Mouse (Mus musculus): ENCODE data around the gene Treml4. TPM values are rescaled to one million over a fixed set of nuclear protein-coding genes. Genes with fewer than 3 reads are reported as not detected.

The Treml4 gene
- polyA plus RNA-seq, 1 experiment from 2014 or later, result 0.23 TPM

GRCm38 (mm10) chr17:48274885-48275284, 10.8 kb downstream of the Treml4 start:
- ATAC-seq (replicated peaks; ENCODE audit: insufficient number of reproducible peaks, insufficient read depth, low FRiP score, low read depth), result no peak
- no peaks in the 10 kb centered on the region for H3K9me3 ChIP-seq (replicated peaks)
- no peaks in the 10 kb centered on the region for H3K4me1 ChIP-seq (replicated peaks)
- H3K4me3 ChIP-seq, result no peak overlapping the region
- no peak overlapping the region for H3K9ac ChIP-seq
- H3K27ac ChIP-seq, result no peak overlapping the region
- no peaks in the 10 kb centered on the region for H3K27me3 ChIP-seq
- H3K36me3 ChIP-seq, result no peaks in the 10 kb centered on the region
- 32% methylated on average over 6 of the region's 6 CpGs for WGBS
- no peak overlapping the region for H3K4me2 ChIP-seq

- no peaks in the 10 kb centered on the region for H3K4me1 ChIP-seq (replicated peaks)
- H3K4me3 ChIP-seq, result no peak overlapping the region
- no peak overlapping the region for H3K27ac ChIP-seq
- WGBS, result 54% methylated on average over 7 of the region's 7 CpGs
- H3K27me3 ChIP-seq, result no peaks in the 10 kb centered on the region
- no peak overlapping the region for H3K4me2 ChIP-seq
- no peak for ATAC-seq (replicated peaks; ENCODE audit: insufficient number of reproducible peaks, insufficient read depth, low FRiP score, low read depth)
- H3K9me3 ChIP-seq (replicated peaks), result no peaks in the 10 kb centered on the region
- no peaks in the 10 kb centered on the region for H3K36me3 ChIP-seq
- no peak overlapping the region for H3K9ac ChIP-seq
Observed at GRCm38 (mm10) chr17:48275736-48276135, 11.6 kb downstream of the Treml4 start.

DNA sequence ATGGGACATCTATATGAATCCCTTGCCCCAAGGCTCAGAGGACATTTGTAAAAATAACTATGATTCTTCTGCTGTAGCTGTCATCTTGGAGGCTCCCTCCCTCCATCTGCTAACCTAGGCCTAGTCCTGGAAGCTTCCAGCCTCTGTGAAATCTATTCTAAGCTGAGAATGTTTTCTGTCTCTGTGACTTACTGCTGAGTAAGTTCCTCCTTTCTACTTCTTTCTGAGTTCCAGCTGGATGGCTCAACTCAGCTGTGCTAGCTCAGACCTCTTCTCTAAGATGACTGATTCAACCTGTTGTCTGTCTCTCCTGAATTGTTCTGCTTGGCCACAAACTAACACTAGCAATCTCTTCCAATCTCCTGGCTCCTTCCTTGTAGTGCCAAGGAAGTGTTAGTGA, 14.3 kb downstream of the Treml4 start:
- Histone ChIP-seq H3K4me3 (no peak overlapping the region), H3K9ac (no peak overlapping the region), H3K9me3 (replicated peaks) (no peaks in the 10 kb centered on the region), H3K27me3 (no peaks in the 10 kb centered on the region), H3K27ac (no peak overlapping the region), H3K4me1 (replicated peaks) (peaks cover 6% of the 10 kb centered on the region; the same call in 1 of the 2 replicates), H3K4me2 (no peak overlapping the region), H3K36me3 (no peaks in the 10 kb centered on the region)
- no peak for ATAC-seq (replicated peaks; ENCODE audit: insufficient number of reproducible peaks, insufficient read depth, low FRiP score, low read depth)

DNA sequence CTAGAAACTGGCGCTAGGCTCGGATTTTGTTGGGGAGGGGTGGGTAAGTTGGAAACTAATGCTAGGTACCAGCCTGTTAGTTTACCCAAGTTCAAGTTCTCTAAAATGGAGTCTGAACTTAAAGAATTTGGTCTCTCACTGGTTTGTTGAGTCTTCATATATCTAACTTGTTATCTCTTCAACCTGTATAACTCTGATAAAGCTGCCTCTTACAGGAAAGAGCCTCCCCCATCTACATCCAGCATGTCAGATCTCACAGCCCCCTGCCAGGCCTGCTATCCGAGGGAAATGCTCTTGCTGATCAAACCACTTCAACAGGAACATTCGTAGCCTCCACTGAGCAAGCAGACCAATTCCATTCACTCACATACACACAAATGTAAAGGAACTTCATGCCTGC, 14.9 kb downstream of the Treml4 start:
- H3K36me3 ChIP-seq, result no peaks in the 10 kb centered on the region
- no peaks in the 10 kb centered on the region for H3K9me3 ChIP-seq (replicated peaks)
- H3K4me2 ChIP-seq, result no peak overlapping the region
- no peak overlapping the region for H3K9ac ChIP-seq
- H3K27ac ChIP-seq, result no peak overlapping the region
- ATAC-seq (replicated peaks; ENCODE audit: insufficient number of reproducible peaks, insufficient read depth, low FRiP score, low read depth), result no peak
- peaks cover 6% of the 10 kb centered on the region; the same call in 1 of the 2 replicates for H3K4me1 ChIP-seq (replicated peaks)
- H3K4me3 ChIP-seq, result no peak overlapping the region
- H3K27me3 ChIP-seq, result no peaks in the 10 kb centered on the region
- 67% methylated on average over 4 of the region's 4 CpGs for WGBS

DNA sequence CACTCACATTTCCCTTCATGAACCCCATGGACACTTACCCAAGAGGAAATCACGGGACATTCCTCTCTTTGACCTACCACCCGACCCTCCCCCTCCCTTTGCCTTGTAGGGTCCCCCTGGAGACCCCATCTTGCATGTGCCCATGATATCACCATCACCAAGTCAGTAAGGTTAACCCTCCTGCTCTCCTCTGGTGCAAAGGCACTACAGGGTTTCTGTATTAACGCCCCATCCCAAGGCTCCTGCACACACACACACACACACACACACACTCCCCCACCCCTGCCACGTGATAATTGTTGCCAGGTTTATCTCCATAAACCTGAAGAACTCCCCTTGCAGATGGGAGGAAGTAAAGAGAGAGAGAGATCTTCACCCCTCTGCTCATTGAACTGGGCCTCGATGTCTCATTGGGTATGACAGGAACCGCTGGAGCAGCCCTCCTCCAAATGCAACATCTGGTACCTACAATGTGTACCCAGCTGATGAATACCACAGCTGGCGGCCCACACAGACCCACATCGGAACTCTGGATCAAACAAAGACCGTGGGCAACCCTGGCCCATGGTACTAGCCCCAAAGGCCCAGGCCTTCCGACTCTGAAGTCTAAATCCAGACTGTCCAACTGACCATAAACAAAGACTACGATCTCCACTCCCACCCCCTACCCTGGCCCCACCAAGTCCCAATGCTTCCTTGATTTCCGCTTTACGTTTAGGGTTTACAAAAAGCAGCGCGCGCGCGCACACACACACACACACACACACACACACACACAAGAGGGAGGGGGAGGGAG, 17.0 kb downstream of the Treml4 start:
- Histone ChIP-seq H3K27me3 (no peaks in the 10 kb centered on the region), H3K4me3 (peak overlapping the region; percentile 35), H3K9me3 (replicated peaks) (no peaks in the 10 kb centered on the region), H3K27ac (no peak overlapping the region), H3K36me3 (no peaks in the 10 kb centered on the region), H3K4me2 (peak overlapping the region; percentile 57), H3K9ac (no peak overlapping the region), H3K4me1 (replicated peaks) (peaks cover 6% of the 10 kb centered on the region; the same call in 1 of the 2 replicates)
- ATAC-seq (replicated peaks; ENCODE audit: insufficient number of reproducible peaks, insufficient read depth, low FRiP score, low read depth), result no peak
- 31% methylated on average over 18 of the region's 18 CpGs for WGBS

- no peak overlapping the region for H3K27ac ChIP-seq
- 6% methylated on average over 3 of the region's 3 CpGs for WGBS
- no peaks in the 10 kb centered on the region for H3K9me3 ChIP-seq (replicated peaks)
- H3K36me3 ChIP-seq, result no peaks in the 10 kb centered on the region
- H3K27me3 ChIP-seq, result no peaks in the 10 kb centered on the region
- ATAC-seq (replicated peaks; ENCODE audit: insufficient number of reproducible peaks, insufficient read depth, low FRiP score, low read depth), result no peak
- peak overlapping the region; percentile 57 for H3K4me2 ChIP-seq
- peak overlapping the region; percentile 35 for H3K4me3 ChIP-seq
- H3K9ac ChIP-seq, result no peak overlapping the region
- H3K4me1 ChIP-seq (replicated peaks), result peaks cover 6% of the 10 kb centered on the region; the same call in 1 of the 2 replicates
Observed at GRCm38 (mm10) chr17:48281739-48282085, 17.6 kb downstream of the Treml4 start.

- H3K27me3 ChIP-seq, result no peaks in the 10 kb centered on the region
- no peak overlapping the region for H3K9ac ChIP-seq
- H3K4me2 ChIP-seq, result no peak overlapping the region
- H3K27ac ChIP-seq, result no peak overlapping the region
- H3K36me3 ChIP-seq, result no peaks in the 10 kb centered on the region
- 39% methylated on average over 1 of the region's 1 CpGs for WGBS
- ATAC-seq (replicated peaks; ENCODE audit: insufficient number of reproducible peaks, insufficient read depth, low FRiP score, low read depth), result no peak
- H3K9me3 ChIP-seq (replicated peaks), result no peaks in the 10 kb centered on the region
- no peak overlapping the region for H3K4me3 ChIP-seq
- H3K4me1 ChIP-seq (replicated peaks), result no peaks in the 10 kb centered on the region
Observed at GRCm38 (mm10) chr17:48286765-48287164, 22.7 kb downstream of the Treml4 start.

- Histone ChIP-seq H3K9ac (no peak overlapping the region), H3K36me3 (no peaks in the 10 kb centered on the region), H3K9me3 (replicated peaks) (no peaks in the 10 kb centered on the region), H3K4me3 (no peak overlapping the region), H3K27me3 (no peaks in the 10 kb centered on the region), H3K4me1 (replicated peaks) (no peaks in the 10 kb centered on the region), H3K27ac (no peak overlapping the region), H3K4me2 (no peak overlapping the region)
- WGBS, result 55% methylated on average over 2 of the region's 2 CpGs
- no peak for ATAC-seq (replicated peaks; ENCODE audit: insufficient number of reproducible peaks, insufficient read depth, low FRiP score, low read depth)
Observed at GRCm38 (mm10) chr17:48287276-48287675, 23.2 kb downstream of the Treml4 start.

DNA sequence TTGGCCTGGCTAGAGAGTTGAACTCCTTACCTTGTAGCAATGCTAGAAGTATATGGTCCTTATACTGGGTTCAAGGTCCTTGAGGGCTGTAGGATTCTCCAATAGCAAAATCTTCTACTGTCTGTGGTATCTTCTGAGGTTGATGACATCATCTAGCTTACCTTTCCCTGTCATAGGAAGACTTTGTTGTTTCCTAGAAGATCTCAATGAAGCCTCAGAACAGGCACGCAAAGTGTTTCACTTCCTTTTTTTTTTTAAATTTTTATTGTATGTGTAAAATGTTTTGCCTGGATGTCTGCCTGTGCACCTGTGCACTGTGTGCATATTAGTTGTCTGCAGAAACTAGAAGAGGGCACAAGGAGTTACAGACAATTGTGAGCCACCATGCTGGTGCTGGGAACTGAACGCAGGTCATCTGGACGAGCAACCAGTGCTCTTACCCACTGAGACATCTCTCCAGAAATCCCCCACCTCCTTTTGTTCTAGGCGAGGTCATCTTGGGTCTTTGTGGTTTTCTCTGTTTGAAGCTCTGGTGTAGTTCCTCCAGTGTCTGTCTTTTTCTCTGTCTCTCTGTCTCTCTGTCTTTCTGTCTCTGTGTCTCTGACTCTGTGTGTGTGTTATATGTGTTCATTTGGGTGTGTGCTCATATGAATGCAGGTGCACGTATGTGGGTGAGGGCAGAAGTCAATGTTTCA, 29.6 kb downstream of the Treml4 start:
- H3K4me2 ChIP-seq, result no peak overlapping the region
- H3K9ac ChIP-seq, result no peak overlapping the region
- H3K27ac ChIP-seq, result no peak overlapping the region
- H3K27me3 ChIP-seq, result no peaks in the 10 kb centered on the region
- no peaks in the 10 kb centered on the region for H3K9me3 ChIP-seq (replicated peaks)
- WGBS, result 77% methylated on average over 5 of the region's 5 CpGs
- H3K4me3 ChIP-seq, result no peak overlapping the region
- H3K4me1 ChIP-seq (replicated peaks), result no peaks in the 10 kb centered on the region
- H3K36me3 ChIP-seq, result no peaks in the 10 kb centered on the region
- no peak for ATAC-seq (replicated peaks; ENCODE audit: insufficient number of reproducible peaks, insufficient read depth, low FRiP score, low read depth)

- ATAC-seq (replicated peaks; ENCODE audit: insufficient number of reproducible peaks, insufficient read depth, low FRiP score, low read depth), result no peak
- H3K4me1 ChIP-seq (replicated peaks), result no peaks in the 10 kb centered on the region
- WGBS, result 22% methylated on average over 3 of the region's 4 CpGs
- H3K9ac ChIP-seq, result no peak within 1 kb of the TSS
- peak within 1 kb of the TSS; percentile 2; the same call in 1 of the 2 replicates for H3K4me2 ChIP-seq
- H3K27ac ChIP-seq, result no peak within 1 kb of the TSS
- peak within 1 kb of the TSS; percentile 10; the same call in 1 of the 2 replicates for H3K4me3 ChIP-seq
- H3K9me3 ChIP-seq (replicated peaks), result no peaks in the 10 kb centered on the region
- H3K36me3 ChIP-seq, result no peaks in the 10 kb centered on the region
- H3K27me3 ChIP-seq, result no peaks in the 10 kb centered on the region
Observed at GRCm38 (mm10) chr17:48299203-48299602, 35.1 kb downstream of the Treml4 start, which contains the start of gene Treml2. Gene Treml2 (plus strand): TSS chr17:48299498.

GRCm38 (mm10) chr17:48299756-48300155, 35.7 kb downstream of the Treml4 start:
- no peak overlapping the region for H3K4me2 ChIP-seq
- H3K4me1 ChIP-seq (replicated peaks), result no peaks in the 10 kb centered on the region
- 36% methylated on average over 7 of the region's 7 CpGs for WGBS
- no peak overlapping the region for H3K4me3 ChIP-seq
- no peaks in the 10 kb centered on the region for H3K9me3 ChIP-seq (replicated peaks)
- no peak for ATAC-seq (replicated peaks; ENCODE audit: insufficient number of reproducible peaks, insufficient read depth, low FRiP score, low read depth)
- no peak overlapping the region for H3K9ac ChIP-seq
- H3K27me3 ChIP-seq, result no peaks in the 10 kb centered on the region
- no peaks in the 10 kb centered on the region for H3K36me3 ChIP-seq
- no peak overlapping the region for H3K27ac ChIP-seq

Data from heart, embryonic 15.5 days (tissue).